Mouse (Mus musculus) layer of hippocampus, adult 18-20 months (tissue): Measurements from ENCODE around the gene Btbd11. TPM values are rescaled to one million over a fixed set of nuclear protein-coding genes. Genes with fewer than 3 reads are reported as not detected.

Experiments used
- DNase-seq, 2 experiments: peaks; one replicate each; pipeline ENCODE4 v3.0.0; 2022; ENCODE audit warnings: low spot score in 2 of 2
- total RNA-seq, 2 experiments: library from RNA; stranded (reverse); gene quantifications; 2 replicates each; pipeline ENCODE4 v1.2.3; 2021

The Btbd11 gene
- total RNA-seq, 2 experiments from 2014 or later: 18.3 to 23.0 TPM

GRCm38 (mm10) chr10:85518111-85518409, 131.4 kb downstream of the Btbd11 start:
- DNase-seq: no peak

- no peak for DNase-seq
Observed at GRCm38 (mm10) chr10:85522220-85522760, 135.7 kb downstream of the Btbd11 start.

- DNase-seq: no peak
Observed at GRCm38 (mm10) chr10:85525267-85526015, 138.8 kb downstream of the Btbd11 start.

GRCm38 (mm10) chr10:85526657-85527056, 140.0 kb downstream of the Btbd11 start:
- no peak for DNase-seq

GRCm38 (mm10) chr10:85527722-85528121, 141.1 kb downstream of the Btbd11 start:
- DNase-seq: no peak

GRCm38 (mm10) chr10:85533192-85533710, 146.6 kb downstream of the Btbd11 start:
- DNase-seq: no peak

GRCm38 (mm10) chr10:85538051-85538753, 151.6 kb downstream of the Btbd11 start:
- DNase-seq: no peak

- DNase-seq: no peak
Observed at GRCm38 (mm10) chr10:85539510-85540120, 153.0 kb downstream of the Btbd11 start.

GRCm38 (mm10) chr10:85540311-85541093, 153.9 kb downstream of the Btbd11 start:
- no peak for DNase-seq

- no peak for DNase-seq
Observed at GRCm38 (mm10) chr10:85541481-85541880, 154.9 kb downstream of the Btbd11 start.

- no peak for DNase-seq
Observed at GRCm38 (mm10) chr10:85541892-85542630, 155.4 kb downstream of the Btbd11 start.

GRCm38 (mm10) chr10:85543281-85543680, 156.7 kb downstream of the Btbd11 start:
- DNase-seq: no peak

GRCm38 (mm10) chr10:85544991-85545390, 158.4 kb downstream of the Btbd11 start:
- no peak for DNase-seq

- DNase-seq: no peak
Observed at GRCm38 (mm10) chr10:85555193-85555592, 168.6 kb downstream of the Btbd11 start.

- no peak for DNase-seq
Observed at GRCm38 (mm10) chr10:85561418-85561817, 174.8 kb downstream of the Btbd11 start.

- no peak for DNase-seq
Observed at GRCm38 (mm10) chr10:85571456-85571855, 184.8 kb downstream of the Btbd11 start.

GRCm38 (mm10) chr10:85572571-85572970, 186.0 kb downstream of the Btbd11 start:
- no peak for DNase-seq

GRCm38 (mm10) chr10:85577891-85578420, 191.3 kb downstream of the Btbd11 start:
- no peak for DNase-seq

- no peak for DNase-seq
Observed at GRCm38 (mm10) chr10:85578571-85579465, 192.2 kb downstream of the Btbd11 start.
